Mouse (Mus musculus) heart, adult 2 months (tissue): ENCODE measurements around the gene Rassf1. TPM values are rescaled to one million over a fixed set of nuclear protein-coding genes. Genes with fewer than 3 reads are reported as not detected.
A peak's percentile ranks its signal among the peaks of the same experiment; 100 is the strongest.

Source experiments
- DNase-seq, 2 experiments: peaks; one replicate each; pipeline ENCODE4 v3.0.0; 2021
- H3K27ac ChIP-seq: fragments of 200-600 bp; 2 replicates; pipeline ENCODE4 v1.8.1; 2022
- H3K27me3 ChIP-seq: fragments of 200-500 bp; 2 replicates; pipeline ENCODE4 v1.6.1; 2012; ENCODE audit warnings: mild to moderate bottlenecking, low read length, inconsistent platforms, mixed read lengths; ENCODE audit not compliant: control insufficient read depth, insufficient read depth
- H3K36me3 ChIP-seq: fragments of 200-500 bp; 2 replicates; pipeline ENCODE4 v1.6.1; 2012; ENCODE audit warnings: low read length, inconsistent platforms; ENCODE audit not compliant: control insufficient read depth, insufficient read depth
- H3K4me1 ChIP-seq: fragments of 200-500 bp; 2 replicates; pipeline ENCODE4 v1.6.1; 2011; ENCODE audit warnings: low read length; ENCODE audit not compliant: control insufficient read depth, insufficient read depth
- H3K4me3 ChIP-seq: fragments of 200-600 bp; 2 replicates; pipeline ENCODE4 v1.8.1; 2022
- H3K79me2 ChIP-seq: fragments of 200-500 bp; replicated peaks from 2 replicates; pipeline ENCODE4 v1.6.1; 2012; ENCODE audit warnings: mild to moderate bottlenecking, inconsistent platforms, low read length, moderate library complexity, mixed read lengths; ENCODE audit not compliant: control insufficient read depth, insufficient read depth
- H3K9ac ChIP-seq: fragments of 200-500 bp; 2 replicates; pipeline ENCODE4 v1.6.1; 2012; ENCODE audit warnings: low read depth, mild to moderate bottlenecking, control low read depth, inconsistent platforms, low read length, mixed read lengths
- CTCF ChIP-seq: fragments of 200-600 bp; IDR thresholded peaks from 2 replicates; pipeline ENCODE4 v1.8.1; 2022; ENCODE audit warnings: antibody characterized with exemption, mild to moderate bottlenecking, moderate library complexity
- EP300 ChIP-seq: fragments of 200-500 bp; IDR thresholded peaks from 2 replicates; pipeline ENCODE4 v1.6.1; 2011; ENCODE audit warnings: low read depth, low read length, control low read depth; ENCODE audit not compliant: insufficient read depth
- POLR2A ChIP-seq: fragments of 200-500 bp; IDR thresholded peaks from 2 replicates; pipeline ENCODE4 v1.6.1; 2011; ENCODE audit warnings: mild to moderate bottlenecking, low read depth, low read length, control low read depth; ENCODE audit not compliant: insufficient read depth
- WGBS: fragments of 180-500 bp; shearing (Covaris S2); methylation state at CpG from one replicate; pipeline ENCODE4 v1.1.7; 2018; 5-methylcytosine and 5-hydroxymethylcytosine counted together
- intact Hi-C: fragments of 180-260 bp; cut with DNase I; formaldehyde crosslinking; loops from one replicate; pipeline ENCODE4 v1.15.1; 2025
- polyA plus RNA-seq: library from polyadenylated mRNA; depleted of rRNA; stranded (reverse); fragments of >200 nt; gene quantifications from 2 replicates; pipeline ENCODE4 v1.2.3, GENCODE M21; 2012
- total RNA-seq, 2 experiments: library from RNA; stranded (reverse); gene quantifications; 2 replicates each; pipeline ENCODE4 v1.2.3; 2021

Rassf1 gene
- total and polyA plus RNA-seq, 3 experiments, result 12.6 to 15.5 (median 13.4) TPM

DNA sequence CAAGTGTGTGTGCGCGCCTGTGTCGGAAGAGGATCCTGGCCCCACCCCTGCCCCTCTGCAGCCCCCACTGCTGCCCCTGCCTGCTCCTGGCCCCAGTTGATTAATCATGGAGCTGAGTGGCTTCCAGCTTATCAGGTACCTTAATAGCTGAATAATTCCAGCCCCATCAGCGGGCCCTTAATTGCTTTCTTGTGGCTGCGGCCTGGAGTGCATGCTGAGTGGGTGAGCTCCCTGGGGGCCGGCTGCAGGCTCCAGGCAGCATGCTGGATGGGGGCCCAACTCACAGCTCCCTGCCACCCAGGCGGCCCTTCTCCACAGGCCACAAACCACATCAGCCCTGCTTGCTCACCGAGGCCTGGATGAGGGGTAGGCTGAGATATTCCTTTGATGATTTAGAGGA lies 39.9 kb upstream of the Rassf1 start:
- intact Hi-C loops, result loop anchor here (5.0 kb wide), 3 partner anchors 49 to 609 kb away; no protein-coding TSS in a partner anchor
- TF ChIP-seq POLR2A, result no peak
- TF ChIP-seq EP300, result no peak
- TF ChIP-seq CTCF, result no peak
- no peak overlapping the region for H3K4me3 ChIP-seq
- no peak overlapping the region for H3K27ac ChIP-seq
- no peaks in the 10 kb centered on the region for H3K79me2 ChIP-seq
- 69% methylated on average over 8 of the region's 8 CpGs for WGBS
- H3K4me1 ChIP-seq, result no peaks in the 10 kb centered on the region
- no peaks in the 10 kb centered on the region for H3K27me3 ChIP-seq
- no peak for DNase-seq
- H3K9ac ChIP-seq, result no peak overlapping the region
- H3K36me3 ChIP-seq, result no peaks in the 10 kb centered on the region

DNA sequence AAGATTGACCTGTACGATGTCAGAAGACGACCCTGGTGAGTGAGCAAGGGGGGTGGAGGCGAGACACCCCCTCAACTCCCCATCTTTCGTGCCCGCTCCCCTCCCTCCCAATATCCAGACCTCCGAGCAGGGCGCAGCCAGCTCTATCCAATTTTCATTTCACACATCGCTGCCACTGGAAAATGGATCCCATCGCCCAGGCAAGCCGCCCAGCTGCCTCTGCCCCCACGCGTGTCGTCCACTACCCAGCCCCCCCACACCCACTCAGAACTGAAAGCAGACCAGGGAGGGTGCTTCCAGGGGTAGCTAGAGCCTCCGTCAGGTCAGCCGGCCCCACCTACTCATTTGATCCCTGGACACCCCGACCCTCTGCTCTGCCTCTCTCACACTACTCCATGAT lies 39.0 kb upstream of the Rassf1 start:
- WGBS, result 81% methylated on average over 16 of the region's 16 CpGs
- DNase-seq, result no peak
- TF ChIP-seq CTCF, result no peak
- no peak for TF ChIP-seq EP300
- no peak for TF ChIP-seq POLR2A
- no peaks in the 10 kb centered on the region for H3K36me3 ChIP-seq
- H3K27ac ChIP-seq, result no peak overlapping the region
- H3K4me1 ChIP-seq, result no peaks in the 10 kb centered on the region
- H3K4me3 ChIP-seq, result no peak overlapping the region
- H3K79me2 ChIP-seq, result no peaks in the 10 kb centered on the region
- H3K27me3 ChIP-seq, result no peaks in the 10 kb centered on the region
- no peak overlapping the region for H3K9ac ChIP-seq
- intact Hi-C loops, result loop anchor here (5.0 kb wide), 3 partner anchors 50 to 610 kb away; no protein-coding TSS in a partner anchor

DNA sequence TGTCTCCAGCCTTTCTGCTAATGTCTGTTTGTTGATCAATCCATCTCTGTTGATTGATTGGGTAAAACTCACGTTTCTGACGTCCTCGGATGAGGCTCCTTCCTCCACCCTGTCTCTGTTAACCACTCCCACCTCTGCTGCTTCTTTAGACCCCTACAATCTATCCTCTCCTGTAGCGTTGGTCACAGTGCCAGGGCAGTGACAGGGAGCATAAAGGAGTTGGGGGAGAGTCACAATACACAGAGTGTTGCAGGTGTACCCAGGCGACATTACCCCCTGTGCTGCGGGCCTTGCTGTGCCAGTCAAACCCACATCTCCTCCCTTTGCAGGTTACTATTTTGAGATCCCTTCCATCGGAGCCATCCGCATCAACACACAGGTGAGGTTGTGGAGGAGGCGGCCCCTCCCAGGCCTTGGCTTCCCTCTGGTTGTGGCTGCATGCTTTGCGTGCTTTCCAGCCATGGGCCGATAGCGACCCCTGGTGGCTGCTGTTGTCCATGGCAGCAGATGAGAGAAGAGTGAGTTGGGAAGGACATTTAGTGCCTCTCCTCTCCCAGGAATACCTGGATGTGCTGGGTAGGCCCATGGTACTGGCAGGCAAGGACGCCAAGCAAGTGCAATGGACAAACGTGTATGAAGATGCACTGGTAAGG lies 36.9 kb upstream of the Rassf1 start:
- Histone ChIP-seq H3K4me3 (no peak overlapping the region), H3K4me1 (no peaks in the 10 kb centered on the region), H3K36me3 (no peaks in the 10 kb centered on the region), H3K79me2 (no peaks in the 10 kb centered on the region), H3K9ac (no peak overlapping the region), H3K27me3 (no peaks in the 10 kb centered on the region), H3K27ac (no peak overlapping the region)
- DNase-seq, result peak; percentile 70 to 86
- intact Hi-C loops, result loop anchor here (1.0 to 5.0 kb wide), 5 partner anchors 52 to 612 kb away; no protein-coding TSS in a partner anchor
- 24% methylated on average over 14 of the region's 14 CpGs for WGBS
- TF ChIP-seq POLR2A, result no peak
- peak; percentile 99; the same call in 1 of the 2 replicates for TF ChIP-seq CTCF
- TF ChIP-seq EP300, result peak; percentile 93

DNA sequence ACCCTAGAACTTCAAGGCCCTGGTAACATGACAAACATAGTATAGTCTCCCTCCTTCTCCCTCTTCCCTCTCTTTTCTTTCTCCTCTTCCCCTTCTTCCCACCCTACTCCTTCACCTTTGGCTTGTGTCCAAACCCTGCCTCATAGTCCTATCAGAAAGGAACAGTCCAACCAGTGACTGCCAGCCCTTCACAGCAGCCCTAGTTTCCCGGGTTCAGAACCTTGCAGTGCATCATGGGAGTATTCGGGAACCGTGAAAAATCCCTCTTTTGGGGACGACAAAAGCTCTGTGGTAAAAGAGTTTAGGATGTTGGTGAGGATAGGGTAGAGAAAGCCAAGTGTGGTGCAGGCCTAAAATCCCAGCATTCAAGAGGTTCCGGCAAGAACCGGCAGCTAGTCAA lies 31.0 kb upstream of the Rassf1 start:
- 72% methylated on average over 6 of the region's 6 CpGs for WGBS
- no peaks in the 10 kb centered on the region for H3K36me3 ChIP-seq
- no peak for TF ChIP-seq POLR2A
- no peak for TF ChIP-seq CTCF
- TF ChIP-seq EP300, result no peak
- no peak overlapping the region for H3K9ac ChIP-seq
- no peaks in the 10 kb centered on the region for H3K27me3 ChIP-seq
- H3K4me1 ChIP-seq, result no peaks in the 10 kb centered on the region
- intact Hi-C loops, result no loop called here
- no peaks in the 10 kb centered on the region for H3K79me2 ChIP-seq
- H3K4me3 ChIP-seq, result no peak overlapping the region
- DNase-seq, result no peak
- H3K27ac ChIP-seq, result no peak overlapping the region

DNA sequence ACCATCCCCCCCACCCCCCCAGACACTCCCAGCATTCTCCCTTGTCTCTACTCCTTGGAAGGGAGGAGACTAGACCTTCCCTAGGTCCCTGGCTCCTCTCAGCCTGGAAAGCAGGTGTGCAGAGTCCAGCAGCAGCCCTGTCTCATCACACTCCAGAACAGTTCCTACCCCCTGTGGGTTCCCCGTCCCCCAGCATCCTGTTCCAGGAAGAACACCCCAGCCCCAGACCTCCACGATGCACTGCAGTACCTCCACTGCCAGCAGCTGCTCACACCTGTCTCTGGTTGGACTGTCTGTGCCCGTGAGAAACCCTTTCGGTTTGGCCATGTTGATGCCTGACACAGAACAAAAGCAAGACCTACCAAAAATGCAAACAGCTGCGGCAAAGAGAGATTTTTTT lies 30.2 kb upstream of the Rassf1 start:
- no peak for TF ChIP-seq CTCF
- TF ChIP-seq POLR2A, result no peak
- TF ChIP-seq EP300, result no peak
- no peaks in the 10 kb centered on the region for H3K36me3 ChIP-seq
- H3K4me1 ChIP-seq, result no peaks in the 10 kb centered on the region
- no peaks in the 10 kb centered on the region for H3K79me2 ChIP-seq
- no peak overlapping the region for H3K9ac ChIP-seq
- no peak overlapping the region for H3K4me3 ChIP-seq
- intact Hi-C loops, result no loop called here
- DNase-seq, result no peak
- 47% methylated on average over 5 of the region's 5 CpGs for WGBS
- no peaks in the 10 kb centered on the region for H3K27me3 ChIP-seq
- H3K27ac ChIP-seq, result no peak overlapping the region

DNA sequence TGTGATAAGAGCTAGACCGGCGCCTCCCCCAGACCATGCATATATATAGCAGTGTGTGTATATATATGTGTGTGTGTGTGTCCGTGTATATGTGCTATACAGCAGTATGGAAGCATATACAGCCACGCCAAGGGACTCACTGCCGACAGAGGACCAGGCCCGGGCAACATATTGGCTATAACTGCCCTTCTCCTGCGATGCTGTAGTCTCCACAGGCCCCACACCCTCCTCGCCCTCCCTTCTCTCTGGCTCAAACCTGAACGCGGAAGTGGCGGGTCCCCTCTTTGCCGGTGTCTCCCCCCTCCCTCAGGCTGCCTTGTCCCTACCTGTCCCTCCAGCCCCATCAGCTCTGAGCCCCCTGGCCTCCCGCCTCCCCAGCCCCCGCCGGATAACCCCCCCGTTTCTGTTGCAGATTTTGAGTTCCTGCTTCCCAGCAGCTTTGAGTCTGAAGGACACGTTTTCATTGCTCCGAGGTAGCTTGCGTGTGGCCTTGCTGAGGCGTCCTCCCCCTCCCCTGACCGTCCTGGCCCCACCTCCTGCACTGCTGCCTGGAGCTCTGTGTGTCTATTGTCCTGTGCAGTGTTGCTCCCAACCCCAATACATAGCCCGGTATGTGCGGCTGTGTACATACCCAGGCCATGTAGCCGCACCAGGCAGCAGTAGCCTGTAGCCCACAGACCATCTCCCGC lies 29.5 kb upstream of the Rassf1 start:
- H3K9ac ChIP-seq, result no peak overlapping the region
- 22% methylated on average over 25 of the region's 25 CpGs for WGBS
- H3K27ac ChIP-seq, result no peak overlapping the region

More for the DNA sequence above, 29.5 kb upstream of the Rassf1 start:
- Histone ChIP-seq H3K4me3 (no peak overlapping the region), H3K4me1 (no peaks in the 10 kb centered on the region), H3K27me3 (peaks cover 3% of the 10 kb centered on the region; the same call in 1 of the 2 replicates), H3K79me2 (no peaks in the 10 kb centered on the region), H3K36me3 (no peaks in the 10 kb centered on the region)
- TF ChIP-seq EP300, result no peak
- TF ChIP-seq CTCF, result no peak
- no peak for TF ChIP-seq POLR2A
- no peak for DNase-seq
- intact Hi-C loops, result no loop called here
